In the genomic region with DNA sequence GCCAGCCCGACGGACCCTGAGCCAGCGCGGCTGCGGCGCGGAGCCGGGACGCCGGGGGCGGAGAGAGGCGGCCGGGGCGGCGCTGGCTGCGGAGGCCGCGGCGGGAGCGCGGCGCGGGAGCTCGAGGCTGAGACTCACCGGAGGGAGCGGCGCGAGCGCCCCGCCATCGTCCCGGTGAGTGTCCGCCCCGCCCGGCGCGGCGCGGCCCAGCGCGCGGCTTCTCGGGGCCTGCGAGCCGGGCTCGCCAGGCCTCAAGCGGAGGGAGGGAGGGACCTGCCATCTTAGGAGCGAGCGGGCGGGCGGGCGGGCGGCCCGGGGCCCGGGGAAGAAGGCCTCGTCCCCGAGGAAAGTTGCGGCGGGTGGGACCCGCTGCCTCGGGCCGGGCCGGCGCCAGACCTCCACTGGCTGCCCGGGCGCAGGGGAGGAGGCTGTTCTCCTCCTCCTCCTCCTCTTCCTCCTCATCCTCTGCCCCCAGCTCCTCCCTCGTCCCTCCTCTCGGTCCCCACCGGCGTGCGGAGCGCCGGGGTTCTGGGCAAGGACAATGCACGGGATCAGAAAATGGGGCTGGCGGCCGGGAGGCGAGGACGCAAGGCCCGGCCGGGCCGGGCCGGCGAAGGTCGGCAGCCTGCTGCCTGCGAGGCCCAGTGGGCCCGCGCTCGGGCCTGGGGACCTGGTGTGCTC, we compare ENCODE assay signal across 8 mouse cellular contexts. TPM values are rescaled to one million over a fixed set of nuclear protein-coding genes. Genes with fewer than 3 reads are reported as not detected.
DNase-seq lines count a peak whose midpoint lies in the region; ATAC-seq and TF ChIP-seq lines count a peak whose summit lies in the region.

No protein-coding gene starts in this region.

- H3K27me3 ChIP-seq in embryonic facial prominence, embryonic 13.5 days, result no peaks in the 10 kb centered on the region
- no peaks in the 10 kb centered on the region for H3K27me3 ChIP-seq in liver, adult 2 months (ENCODE audit: control insufficient read depth, insufficient read depth, low read length)
- H3K27me3 ChIP-seq in midbrain, embryonic 16.5 days (ENCODE audit: control insufficient read depth, insufficient read depth, low read depth, low read length), result no peaks in the 10 kb centered on the region

- peak overlapping the region; percentile 73 for H3K4me2 ChIP-seq in embryonic facial prominence, embryonic 13.5 days
- peak overlapping the region; percentile 93 for H3K4me2 ChIP-seq in midbrain, embryonic 16.5 days (ENCODE audit: low read length)

- no peak for ATAC-seq in CD4-positive, CD25-positive, alpha-beta regulatory T cell, adult 4 months
- ATAC-seq in embryonic facial prominence, embryonic 13.5 days (ENCODE audit: insufficient number of reproducible peaks, insufficient read depth, low FRiP score, low TSS enrichment, low read depth), result no peak
- ATAC-seq in midbrain, embryonic 16.5 days, result peak; percentile 10

- H3K27ac ChIP-seq in embryonic facial prominence, embryonic 13.5 days, result peak overlapping the region; percentile 100
- H3K27ac ChIP-seq in liver, adult 2 months (replicated peaks; ENCODE audit: insufficient read depth, low read depth, low read length), result peak overlapping the region; percentile 99
- peak overlapping the region; percentile 100 for H3K27ac ChIP-seq in midbrain, embryonic 16.5 days (ENCODE audit: low read length)

- H3K9ac ChIP-seq in embryonic facial prominence, embryonic 13.5 days, result peak overlapping the region; percentile 100
- H3K9ac ChIP-seq in liver, adult 2 months (ENCODE audit: low read depth, low read length), result peak overlapping the region; percentile 100
- peak overlapping the region; percentile 98 for H3K9ac ChIP-seq in midbrain, embryonic 16.5 days (ENCODE audit: low read depth, low read length)

- H3K9me3 ChIP-seq in embryonic facial prominence, embryonic 13.5 days, result no peaks in the 10 kb centered on the region
- H3K9me3 ChIP-seq in midbrain, embryonic 16.5 days (replicated peaks; ENCODE audit: control insufficient read depth, low read length, poor library complexity, severe bottlenecking), result no peaks in the 10 kb centered on the region

- peaks cover 27% of the 10 kb centered on the region; the same call in 1 of the 2 replicates for H3K79me2 ChIP-seq in liver, adult 2 months (ENCODE audit: control insufficient read depth, insufficient read depth, low read length)

- H3K36me3 ChIP-seq in embryonic facial prominence, embryonic 13.5 days, result no peaks in the 10 kb centered on the region
- H3K36me3 ChIP-seq in liver, adult 2 months (ENCODE audit: control insufficient read depth, insufficient read depth, low read length), result no peaks in the 10 kb centered on the region
- no peaks in the 10 kb centered on the region for H3K36me3 ChIP-seq in midbrain, embryonic 16.5 days (ENCODE audit: control insufficient read depth, insufficient read depth, low read length)

- WGBS in embryonic facial prominence, embryonic 13.5 days, result under 1% methylated on average over 56 of the region's 88 CpGs
- WGBS in liver, adult 2 months, result 2% methylated on average over 66 of the region's 88 CpGs
- 0% methylated on average over 55 of the region's 88 CpGs for WGBS in midbrain, embryonic 16.5 days

- H3K4me1 ChIP-seq in embryonic facial prominence, embryonic 13.5 days, result peaks cover 34% of the 10 kb centered on the region
- peaks cover 21% of the 10 kb centered on the region for H3K4me1 ChIP-seq in liver, adult 2 months (ENCODE audit: control insufficient read depth, insufficient read depth, low read length)
- H3K4me1 ChIP-seq in midbrain, embryonic 16.5 days (ENCODE audit: control insufficient read depth, insufficient read depth, low read length), result peaks cover 34% of the 10 kb centered on the region

- TF ChIP-seq CTCF in liver, adult 2 months (IDR thresholded peaks at IDR 0.05; ENCODE audit: low read depth, low read length), result no peak

- peak overlapping the region; percentile 98 for H3K4me3 ChIP-seq in embryonic facial prominence, embryonic 13.5 days
- H3K4me3 ChIP-seq in liver, adult 2 months (ENCODE audit: insufficient read depth, low read depth, low read length), result peak overlapping the region; percentile 99
- H3K4me3 ChIP-seq in midbrain, embryonic 16.5 days (ENCODE audit: low read depth, low read length), result peak overlapping the region; percentile 99

- peak; percentile 75; the same call in 1 of the 2 replicates for TF ChIP-seq POLR2A in liver, adult 2 months (IDR thresholded peaks at IDR 0.05; ENCODE audit: extremely low read depth, insufficient read depth, low read length)

- DNase-seq in CD4-positive, CD25-positive, alpha-beta regulatory T cell, adult 2 months (ENCODE audit: low read depth, low spot score), result peak; percentile 66
- DNase-seq in heart, adult 8-10 months (ENCODE audit: low spot score), result peak; percentile 73
- DNase-seq in kidney, adult 8-10 months, result peak; percentile 62 to 68
- peak; percentile 71 for DNase-seq in liver, adult 2 months (ENCODE audit: extremely low read depth, low read depth, low spot score)
- DNase-seq in spleen, postnatal 14 days (ENCODE audit: low spot score in 2 of 2), result peak; percentile 38 to 45

RNA-seq across cellular contexts. Expression of a gene that starts 0.7 kb away (rescaled TPM):
- 10 to 100 TPM; 24.2 to 26.6 TPM for polyA plus RNA-seq in CD4-positive, CD25-positive, alpha-beta regulatory T cell, adult 4 months (2017; shearing (Covaris generic))
- polyA plus RNA-seq in embryonic facial prominence, embryonic 13.5 days (2015; fragmentation: Nextera tagmentation; extraction: Ambion mirVana), result 11.0 and 11.1 TPM in 2 replicates
- total RNA-seq in heart, adult 8-10 months (2022), result 10 to 100 TPM; 70.5 to 87.1 (median 79.0) TPM
- 12.2 and 12.6 TPM in 2 replicates for total RNA-seq in liver, adult 2 months (2014; rRNA removed)
- polyA plus RNA-seq in liver, adult 2 months (2012; rRNA removed), result 10.9 and 13.6 TPM in 2 replicates
- 12.0 and 12.4 TPM in 2 replicates for polyA plus RNA-seq in midbrain, embryonic 16.5 days (2015; fragmentation: Nextera tagmentation; extraction: Ambion mirVana)

RNA-seq across cellular contexts. Expression of a gene that starts 43.9 kb away (rescaled TPM):
- 10 to 100 TPM; 89.2 to 95.1 TPM for polyA plus RNA-seq in CD4-positive, CD25-positive, alpha-beta regulatory T cell, adult 4 months (2017; shearing (Covaris generic))
- polyA plus RNA-seq in embryonic facial prominence, embryonic 13.5 days (2015; fragmentation: Nextera tagmentation; extraction: Ambion mirVana), result 49.4 and 53.5 TPM in 2 replicates
- total RNA-seq in heart, adult 8-10 months (2022), result 10 to 100 TPM; 19.9 to 23.4 (median 22.0) TPM
- 33.1 and 33.9 TPM in 2 replicates for total RNA-seq in liver, adult 2 months (2014; rRNA removed)
- 18.8 and 19.4 TPM in 2 replicates for polyA plus RNA-seq in liver, adult 2 months (2012; rRNA removed)
- polyA plus RNA-seq in midbrain, embryonic 16.5 days (2015; fragmentation: Nextera tagmentation; extraction: Ambion mirVana), result 80.6 and 83.5 TPM in 2 replicates
